ENCODE assay signal across 24 mouse cellular contexts in the genomic region with DNA sequence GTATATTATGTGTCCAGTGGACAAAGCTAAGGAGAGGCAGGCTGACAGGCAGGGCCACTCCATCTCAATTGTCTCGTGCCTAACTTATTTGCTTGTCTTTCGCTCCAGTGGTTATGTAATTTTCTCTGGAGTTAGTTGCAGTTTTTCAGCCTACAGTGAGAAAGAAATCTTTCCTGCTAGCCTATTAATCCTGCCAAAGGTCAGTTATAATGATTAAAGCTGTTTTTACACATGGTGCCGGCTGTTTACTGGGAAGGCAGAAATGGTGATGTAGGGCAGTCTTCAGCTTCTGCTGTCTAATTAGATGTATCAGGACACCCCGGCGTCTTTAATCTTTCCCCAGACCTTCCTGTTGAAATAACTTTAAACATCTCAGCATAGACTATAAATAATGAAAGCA.
"Had no signal": no experiment of that assay in that cellular context is flagged by ENCODE, and none has a peak within 500 bp of the region (broad histone marks: within the 10 kb centered on the region; RNA-seq: fewer than 3 reads in every experiment).

No protein-coding gene starts in this region.

- H3K9me3 ChIP-seq: heart, embryonic 13.5 days; heart, embryonic 15.5 days; kidney, embryonic 15.5 days; limb, embryonic 13.5 days; limb, embryonic 15.5 days; liver, embryonic 12.5 days had no signal

- H3K27ac ChIP-seq: heart, adult 2 months; heart, embryonic 13.5 days; heart, embryonic 15.5 days; hindbrain, embryonic 14.5 days; hindbrain, postnatal 0 days; kidney, embryonic 15.5 days; limb, embryonic 13.5 days; limb, embryonic 15.5 days; liver, embryonic 12.5 days had no signal

- DNase-seq: gastrocnemius, postnatal 14 days; gastrocnemius, postnatal 36 days; heart, adult 11 months; heart, adult 2 months; heart, postnatal 14 days; heart, postnatal 36 days; kidney, adult 11 months; kidney, adult 2 months; kidney, adult 9 months; kidney, postnatal 10 days; kidney, postnatal 25 days; layer of hippocampus, adult 9-11 months; layer of hippocampus, postnatal 36 days; left cerebral cortex, postnatal 4 days had no signal

- H3K4me3 ChIP-seq: heart, adult 2 months; heart, embryonic 13.5 days; heart, embryonic 15.5 days; kidney, embryonic 15.5 days; limb, embryonic 13.5 days; limb, embryonic 15.5 days; liver, embryonic 12.5 days had no signal

- H3K36me3 ChIP-seq: heart, embryonic 13.5 days; heart, embryonic 15.5 days; kidney, embryonic 15.5 days; limb, embryonic 13.5 days; limb, embryonic 15.5 days; liver, embryonic 12.5 days had no signal

- ATAC-seq: hindbrain, postnatal 0 days; intestine, embryonic 16.5 days; liver, embryonic 12.5 days had no signal

- H3K9ac ChIP-seq: heart, embryonic 13.5 days; heart, embryonic 15.5 days; hindbrain, embryonic 14.5 days; kidney, embryonic 15.5 days; limb, embryonic 13.5 days; limb, embryonic 15.5 days; liver, embryonic 12.5 days had no signal

- H3K4me2 ChIP-seq: heart, embryonic 11.5 days; heart, embryonic 13.5 days; heart, embryonic 15.5 days; hindbrain, embryonic 14.5 days; kidney, embryonic 15.5 days; limb, embryonic 13.5 days; limb, embryonic 15.5 days; liver, embryonic 12.5 days had no signal

- H3K27me3 ChIP-seq: heart, embryonic 13.5 days; heart, embryonic 15.5 days; kidney, embryonic 15.5 days; limb, embryonic 13.5 days; limb, embryonic 15.5 days; liver, embryonic 12.5 days had no signal

- H3K4me1 ChIP-seq: heart, embryonic 15.5 days; limb, embryonic 13.5 days; limb, embryonic 15.5 days; liver, embryonic 12.5 days had no signal
